Mouse (Mus musculus) spleen, adult 2 months (tissue): ENCODE data around the gene Ces2c.

ENCODE experiments used
- CTCF ChIP-seq: fragments of 200-500 bp; IDR thresholded peaks from 2 replicates; pipeline ENCODE4 v1.5.1; 2011; ENCODE audit warnings: mild to moderate bottlenecking, inconsistent platforms; ENCODE audit not compliant: insufficient read depth, insufficient read length, insufficient replicate concordance; ENCODE audit errors: extremely low read depth
- POLR2A ChIP-seq: fragments of 200-500 bp; IDR thresholded peaks from 2 replicates; pipeline ENCODE4 v1.6.1; 2011; ENCODE audit warnings: low read depth, low read length, inconsistent platforms

GRCm38 (mm10) chr8:104901746-104902145 lies 54.9 kb downstream of the Ces2c start:
- no peak for TF ChIP-seq CTCF
- no peak for TF ChIP-seq POLR2A
